Mouse (Mus musculus) urinary bladder, postnatal 36 days (tissue): ENCODE measurements around the gene Tbc1d1.
A peak's percentile ranks its signal among the peaks of the same experiment; 100 is the strongest.

Experiments
- DNase-seq, 2 experiments: peaks; one replicate each; pipeline ENCODE4 v3.0.0; 2022; ENCODE audit warnings: low spot score in 2 of 2, mixed read lengths in 1 of 2

The Tbc1d1 gene

DNA sequence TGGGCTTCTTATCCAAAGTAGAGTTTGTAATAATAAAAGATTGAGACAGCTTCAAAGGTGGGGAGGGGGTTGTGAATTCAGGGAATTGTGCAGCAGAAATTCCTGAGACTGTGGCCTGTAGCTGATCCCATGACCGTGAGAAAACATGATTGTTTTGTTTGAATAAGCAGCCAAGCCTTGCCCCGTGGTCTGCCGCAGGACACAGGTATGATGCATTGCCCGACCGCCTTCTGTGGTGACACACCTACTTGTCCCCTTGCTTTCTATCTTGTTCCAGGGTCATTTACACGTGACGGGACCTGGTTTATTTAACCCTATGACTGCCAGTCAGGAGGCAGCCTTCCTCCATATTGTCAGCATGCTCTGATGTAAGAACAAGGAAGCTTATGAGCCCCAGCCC lies 123.6 kb downstream of the Tbc1d1 start:
- no peak for DNase-seq

DNA sequence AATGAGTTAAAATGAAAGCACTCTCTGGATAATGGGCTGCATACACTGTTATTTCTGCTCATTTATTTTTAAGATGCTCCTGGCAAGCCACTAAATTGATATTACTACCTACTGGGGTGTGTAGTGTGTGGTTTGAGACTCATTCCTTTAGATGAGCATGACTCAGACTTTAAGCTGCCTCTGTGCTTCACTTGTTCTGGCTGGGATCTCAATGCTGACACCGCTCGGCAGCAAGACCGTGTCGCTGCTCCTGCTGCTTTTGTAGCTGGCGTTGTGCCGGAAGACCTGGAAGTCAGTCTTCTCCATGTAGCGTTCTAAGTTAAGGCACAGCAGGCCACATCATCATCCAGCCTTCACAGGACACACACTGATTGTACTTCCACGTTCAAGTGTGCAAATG lies 124.1 kb downstream of the Tbc1d1 start:
- DNase-seq, result no peak

DNA sequence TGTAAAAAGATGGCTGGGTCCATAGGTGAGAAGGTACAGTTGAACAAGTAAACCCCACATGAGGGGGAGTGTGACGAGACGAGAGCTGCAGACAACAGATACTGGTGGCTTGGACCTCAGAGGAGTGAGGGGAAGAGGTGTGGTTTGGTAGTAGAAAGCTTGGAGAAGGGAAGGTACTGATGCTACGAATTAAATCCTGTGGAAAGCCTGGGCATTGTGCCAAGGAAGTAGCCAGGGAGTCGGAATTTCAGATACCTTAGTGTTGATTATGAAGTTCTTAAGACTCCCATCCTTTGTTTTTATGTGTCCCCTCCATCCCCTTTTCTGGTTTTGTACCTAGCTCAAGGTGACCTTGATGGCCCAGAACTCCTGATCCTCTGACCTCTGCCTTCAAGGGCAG lies 124.5 kb downstream of the Tbc1d1 start:
- no peak for DNase-seq

DNA sequence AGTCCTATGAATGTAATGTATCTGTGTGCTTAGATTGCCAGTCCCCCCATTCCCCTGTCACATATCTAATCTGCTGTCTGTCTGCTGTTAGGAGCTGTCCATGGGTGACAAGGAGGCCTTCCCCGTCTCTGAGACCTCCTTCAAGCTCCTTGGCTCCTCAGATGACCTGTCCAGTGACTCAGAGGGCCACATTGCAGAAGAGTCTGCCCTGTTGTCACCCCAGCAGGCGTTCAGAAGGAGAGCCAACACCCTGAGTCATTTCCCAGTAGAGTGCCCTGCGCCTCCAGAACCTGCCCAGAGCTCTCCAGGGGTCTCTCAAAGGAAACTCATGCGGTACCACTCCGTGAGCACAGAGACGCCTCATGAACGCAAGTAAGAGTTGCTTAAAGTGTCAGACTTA lies 125.6 kb downstream of the Tbc1d1 start:
- DNase-seq, result no peak

DNA sequence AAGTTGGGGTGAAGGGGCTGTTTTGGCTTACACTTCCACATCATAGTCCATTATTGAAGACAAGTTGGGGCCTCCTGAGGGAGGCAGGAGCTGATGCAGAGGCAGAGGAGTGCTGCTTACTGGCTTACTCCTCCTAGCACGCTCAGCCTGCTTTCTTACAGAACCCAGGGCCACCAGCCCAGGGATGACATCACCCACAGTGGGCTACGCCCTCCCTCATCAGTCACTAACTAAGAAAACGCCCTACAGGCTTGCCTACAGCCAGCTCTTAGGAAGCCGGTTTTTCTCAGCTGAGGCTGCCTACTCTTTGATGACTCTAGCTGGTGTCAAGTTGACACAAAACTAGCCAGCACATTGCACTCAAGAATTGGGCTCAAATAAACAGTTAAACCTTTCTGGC lies 126.5 kb downstream of the Tbc1d1 start:
- no peak for DNase-seq

DNA sequence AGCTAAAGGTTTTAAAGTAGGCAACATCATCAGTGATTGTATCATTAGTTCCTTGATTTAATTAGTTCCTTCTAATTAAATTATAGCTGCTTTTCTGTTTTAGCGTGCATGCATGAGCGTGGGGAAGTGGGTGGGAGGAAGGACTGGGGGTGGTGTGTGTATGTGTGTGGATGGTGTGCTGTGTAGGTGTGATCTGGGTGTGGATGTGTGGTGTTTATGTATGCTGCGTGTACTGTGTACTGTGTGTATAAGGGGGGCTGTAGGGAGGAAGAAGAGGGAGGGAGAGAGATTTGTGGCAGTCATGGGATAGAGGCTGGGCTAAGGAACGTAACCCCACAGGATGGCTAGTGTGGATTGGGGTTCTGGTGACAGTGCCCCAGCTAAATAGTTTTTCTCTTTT lies 129.2 kb downstream of the Tbc1d1 start:
- no peak for DNase-seq

DNA sequence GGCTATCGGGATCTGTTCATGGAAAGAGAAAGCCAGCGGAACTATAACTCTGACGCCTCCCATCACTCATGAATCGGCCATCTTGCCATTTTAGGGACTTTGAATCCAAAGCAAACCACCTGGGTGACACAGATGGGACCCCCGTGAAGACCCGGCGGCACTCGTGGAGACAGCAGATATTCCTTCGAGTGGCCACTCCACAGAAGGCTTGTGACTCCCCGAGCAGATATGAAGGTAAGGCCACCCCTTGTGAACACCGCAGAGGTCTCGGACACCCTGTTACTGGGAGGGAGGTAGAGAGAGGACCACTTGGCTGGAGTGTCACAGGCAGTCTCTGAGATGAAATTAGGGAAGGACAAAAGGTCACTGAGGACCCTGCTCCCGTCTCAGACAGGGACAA lies 129.7 kb downstream of the Tbc1d1 start:
- DNase-seq, result no peak

DNA sequence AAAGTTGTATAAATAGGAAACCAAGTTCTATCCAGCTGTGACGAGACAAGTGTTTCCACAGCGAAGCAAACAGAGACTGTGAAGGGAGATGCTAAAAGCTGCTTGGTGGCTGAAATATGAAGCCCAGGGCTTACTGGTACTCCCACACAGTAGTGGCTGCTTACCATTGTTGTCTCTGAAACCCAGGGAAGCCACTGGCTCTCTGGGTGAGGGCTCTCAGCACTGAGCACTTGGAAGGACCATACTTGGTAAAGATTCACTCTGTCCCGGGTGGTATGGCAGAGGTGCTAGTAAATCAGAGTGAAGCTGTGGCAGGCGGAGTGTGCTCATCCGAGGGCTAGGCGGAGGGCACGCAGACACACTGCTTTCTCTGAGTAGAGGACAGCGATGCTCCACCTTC lies 131.2 kb downstream of the Tbc1d1 start:
- DNase-seq, result no peak

DNA sequence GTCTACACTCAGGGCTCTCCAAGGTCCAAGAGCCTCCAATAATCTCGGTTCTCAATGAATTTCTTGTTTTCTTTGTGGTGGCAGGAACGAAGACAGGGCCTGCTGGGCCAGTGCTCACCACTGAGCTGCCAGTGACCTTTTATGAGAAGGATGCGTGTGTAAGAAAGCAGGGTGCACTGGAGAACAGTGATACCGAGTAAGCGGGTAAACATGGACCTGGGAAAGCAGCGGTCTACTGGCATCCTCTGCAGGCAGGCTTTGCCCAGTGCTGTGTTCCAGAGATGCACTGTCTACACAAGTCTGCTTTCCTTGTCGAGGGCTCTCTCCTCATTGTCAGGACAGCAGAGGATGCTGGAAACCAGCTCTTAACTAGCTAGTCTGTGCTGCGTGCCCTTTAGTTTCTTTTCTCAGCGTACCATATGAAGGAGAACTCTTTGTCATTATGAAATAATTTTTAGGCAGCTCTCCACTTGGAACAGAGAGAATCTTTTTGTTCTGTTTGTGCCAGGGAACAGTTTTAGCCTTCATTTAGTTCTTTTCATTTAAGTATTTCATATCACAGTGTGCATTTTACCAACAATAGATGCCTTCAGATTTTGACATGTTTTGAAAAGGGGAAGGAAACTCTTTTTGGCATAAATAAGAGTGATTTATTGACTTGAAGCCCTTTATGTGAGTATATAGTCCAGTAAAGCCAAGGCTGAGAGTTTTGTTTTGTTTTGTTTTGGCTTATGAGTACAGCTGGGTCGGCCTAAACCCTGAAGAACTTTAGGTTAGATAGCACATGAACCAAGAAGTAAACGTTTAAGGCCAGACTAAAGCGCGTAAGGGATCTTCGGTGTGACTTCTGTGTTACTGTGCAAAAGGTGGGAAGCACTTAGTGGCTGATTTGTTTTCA lies 132.2 kb downstream of the Tbc1d1 start:
- DNase-seq, result no peak

DNA sequence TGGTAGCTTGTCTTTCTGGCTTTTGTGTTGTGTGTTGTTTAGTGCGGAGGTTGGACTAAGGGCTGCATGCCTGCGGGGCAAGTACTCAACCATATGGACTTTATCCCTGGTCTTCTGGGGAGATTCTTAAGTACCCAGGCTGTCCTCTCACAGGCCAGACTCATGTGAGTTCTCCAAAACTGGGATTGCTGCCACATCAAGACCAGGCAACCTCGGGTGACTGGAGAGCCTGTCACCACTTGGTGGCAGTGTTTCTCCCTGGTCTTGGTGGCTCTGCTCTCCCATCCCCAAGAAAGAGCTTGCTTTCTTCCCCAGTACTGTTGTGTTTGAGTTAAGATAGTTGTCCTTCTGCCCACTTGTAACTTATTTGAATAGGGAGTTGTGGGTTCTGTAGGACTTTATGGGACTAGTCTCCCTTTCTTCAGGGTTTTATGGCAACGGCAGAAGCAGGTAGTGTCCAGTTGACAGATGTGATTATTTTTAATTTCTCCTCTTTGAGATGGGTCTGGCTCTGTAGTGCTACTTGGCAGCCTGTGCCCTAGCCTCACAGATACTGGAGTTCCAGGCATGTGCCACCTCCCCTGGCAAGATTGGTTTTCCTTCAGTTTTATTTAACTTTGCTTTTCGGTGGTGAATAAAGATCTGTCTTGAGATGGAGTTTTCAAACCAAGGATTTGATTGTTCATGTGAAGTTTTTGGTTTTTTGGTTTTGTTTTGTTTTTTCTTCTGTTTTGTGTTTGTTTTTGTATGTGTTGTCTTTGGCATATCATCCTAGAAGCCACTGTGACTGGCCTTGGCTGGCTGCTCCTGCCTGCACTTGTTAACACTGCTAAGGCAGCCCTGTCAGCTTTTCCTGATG lies 133.3 kb downstream of the Tbc1d1 start:
- peak; percentile 76 to 88 for DNase-seq

DNA sequence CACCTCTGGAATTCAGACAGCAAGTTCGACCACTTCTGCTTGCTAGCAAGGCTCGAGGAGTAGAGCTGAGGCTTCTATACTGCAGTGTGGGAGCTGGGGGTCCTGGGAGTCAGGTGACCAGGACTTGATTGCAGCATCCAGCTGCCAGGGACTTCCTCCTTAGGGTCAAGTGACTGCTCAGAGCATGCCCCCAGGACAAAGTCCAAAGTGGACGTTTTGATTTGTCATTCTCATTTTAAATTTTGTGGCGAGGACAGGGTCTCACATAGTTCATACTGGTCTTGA lies 133.9 kb downstream of the Tbc1d1 start:
- DNase-seq, result no peak

DNA sequence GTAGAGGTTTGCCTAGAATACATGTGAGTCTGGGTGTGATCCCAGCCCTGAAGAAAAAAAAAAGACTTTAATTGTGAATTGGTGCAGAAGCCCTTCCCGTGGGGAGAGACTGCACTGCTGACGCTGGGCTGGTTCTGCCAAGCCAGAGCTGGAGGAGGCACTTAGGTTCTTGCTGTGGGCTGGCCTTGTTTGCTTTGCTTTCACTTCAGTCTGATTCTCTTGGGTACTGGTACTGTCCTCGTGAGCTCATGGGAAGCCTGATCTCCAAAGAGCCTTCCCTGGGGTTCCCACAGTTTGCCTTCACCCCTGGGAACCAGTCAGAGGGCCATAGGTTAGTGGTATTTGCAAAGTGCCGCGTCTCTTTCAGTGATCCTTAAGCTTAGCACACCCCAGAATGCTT lies 135.6 kb downstream of the Tbc1d1 start:
- no peak for DNase-seq

DNA sequence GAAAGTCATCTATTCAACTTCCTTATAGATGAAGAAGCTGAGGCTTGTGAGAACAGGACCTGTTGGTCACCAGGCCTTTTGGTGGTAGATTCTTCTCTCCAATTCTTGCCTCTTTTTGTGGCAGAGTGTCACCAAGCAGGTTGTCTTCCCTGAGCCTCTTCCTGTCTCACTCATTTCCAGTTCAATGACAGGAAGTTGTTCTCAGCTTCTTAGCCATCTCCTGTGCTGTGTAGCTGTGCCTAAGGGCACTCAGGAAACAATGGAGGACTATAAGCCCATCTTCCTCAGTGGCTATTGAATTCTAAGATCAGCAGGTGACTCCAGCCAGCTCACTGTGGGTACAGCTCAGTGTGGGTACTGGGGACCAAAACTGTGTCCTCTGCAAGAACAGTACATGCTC lies 139.5 kb downstream of the Tbc1d1 start:
- no peak for DNase-seq

DNA sequence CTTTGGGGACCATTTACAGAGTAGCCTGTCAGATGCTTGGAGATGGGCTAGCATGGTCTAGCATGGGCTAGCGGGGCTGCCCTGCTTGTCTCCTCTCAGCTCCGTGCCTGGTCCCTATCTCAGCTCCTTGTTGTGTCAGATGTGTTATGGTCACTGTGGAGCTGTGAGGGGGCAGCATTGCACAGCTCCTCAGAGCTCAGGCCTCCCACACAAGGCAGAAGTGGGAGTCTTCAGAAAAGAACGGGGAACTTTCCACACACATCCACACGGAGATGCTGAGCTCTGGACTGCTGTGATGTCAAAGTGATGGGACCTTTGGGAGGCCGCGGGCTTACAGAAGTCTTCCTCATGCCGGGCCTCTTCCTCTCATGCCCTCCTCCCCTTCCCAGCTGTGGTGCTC lies 140.2 kb downstream of the Tbc1d1 start:
- DNase-seq, result no peak

DNA sequence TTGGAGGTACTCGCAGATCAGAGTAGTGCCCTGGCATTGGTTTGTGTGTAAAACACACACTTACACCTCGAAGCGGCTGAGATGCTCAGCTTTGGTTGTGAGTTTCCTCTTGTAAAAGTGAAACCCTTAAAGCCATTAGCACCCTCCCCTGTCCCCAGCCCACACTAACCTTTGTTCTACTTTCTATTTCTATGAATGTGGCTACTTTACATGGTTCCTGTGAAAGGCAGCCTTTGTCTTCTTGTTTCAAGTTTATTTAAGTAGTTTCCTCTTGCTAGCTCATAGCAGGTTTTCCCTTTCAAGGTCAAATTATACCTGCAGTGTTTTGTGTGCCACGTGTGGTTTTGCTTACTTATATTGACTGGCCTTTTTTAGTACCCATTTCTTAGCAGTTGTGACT lies 141.0 kb downstream of the Tbc1d1 start:
- DNase-seq, result no peak

DNA sequence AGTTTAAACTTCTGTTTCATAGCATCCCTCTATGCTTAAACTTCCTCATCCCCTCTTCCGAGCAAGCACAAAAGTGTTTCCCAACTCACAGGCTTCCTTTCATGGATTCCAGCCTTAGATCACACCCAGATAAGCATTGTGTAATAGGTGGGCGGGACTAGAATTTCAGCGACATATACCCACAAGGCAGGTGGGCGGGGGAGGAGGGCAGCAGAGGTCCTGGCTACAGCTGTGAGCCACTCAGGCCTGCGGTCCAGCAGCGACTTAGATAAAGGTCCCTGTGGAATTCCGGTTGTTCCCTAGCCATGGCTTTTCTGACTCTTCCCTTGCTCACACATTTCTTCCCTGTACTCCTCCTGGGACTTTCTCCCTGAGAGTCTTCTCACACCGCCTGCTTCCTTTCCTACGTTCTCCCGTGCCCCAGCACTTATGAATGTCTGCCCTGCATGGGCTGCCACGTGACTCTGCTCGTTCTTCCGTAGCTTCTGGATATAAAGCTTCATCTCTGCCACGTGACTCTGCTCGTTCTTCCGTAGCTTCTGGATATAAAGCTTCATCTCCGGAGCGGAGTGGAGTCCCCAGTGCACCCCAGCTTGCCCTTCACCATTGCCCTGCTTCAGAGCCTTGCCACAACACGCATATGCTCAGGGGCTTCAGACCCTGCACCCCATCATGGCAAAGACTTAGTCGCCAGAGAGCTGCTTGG lies 142.4 kb downstream of the Tbc1d1 start:
- peak in 1 of 2 experiments; percentile 72 for DNase-seq

DNA sequence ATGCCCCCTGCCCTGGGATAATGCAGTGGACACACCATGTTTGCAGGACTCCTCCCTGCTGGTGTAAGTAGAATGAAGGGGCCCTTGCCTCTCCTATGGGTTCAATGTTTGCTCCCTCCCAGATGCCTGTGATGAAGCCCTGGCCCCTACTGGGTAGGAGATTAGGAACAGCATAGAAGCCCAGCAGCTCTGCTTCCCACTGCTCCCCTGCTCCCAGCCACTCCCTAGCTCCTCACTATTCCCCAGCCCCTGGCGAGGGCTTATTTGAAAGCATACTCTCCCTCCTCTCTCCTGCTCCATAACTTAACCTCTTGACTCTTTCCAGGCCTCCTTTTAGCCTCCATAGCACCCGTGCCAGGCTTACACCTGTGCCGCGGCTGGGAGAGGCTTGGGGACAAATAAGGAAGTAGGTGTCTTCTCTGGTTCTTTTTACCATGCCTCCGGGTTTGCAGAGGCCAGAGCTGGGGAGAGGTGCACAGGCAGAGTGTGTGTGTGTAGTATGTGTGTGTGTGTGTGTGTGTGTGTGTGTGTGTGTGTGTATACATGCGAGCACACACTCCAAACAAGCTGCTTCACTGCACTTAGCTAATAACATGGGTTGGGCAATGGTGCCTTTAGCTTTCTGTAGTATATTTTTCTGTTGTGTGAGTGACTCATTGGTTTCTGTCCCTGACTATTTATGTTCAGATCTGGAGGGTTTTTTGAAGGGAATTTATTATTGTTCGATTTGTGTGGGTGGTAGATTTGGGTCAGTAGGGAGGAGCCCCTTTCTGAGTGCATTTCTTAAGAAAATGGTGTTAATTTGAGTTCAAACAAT lies 143.6 kb downstream of the Tbc1d1 start:
- DNase-seq, result no peak

DNA sequence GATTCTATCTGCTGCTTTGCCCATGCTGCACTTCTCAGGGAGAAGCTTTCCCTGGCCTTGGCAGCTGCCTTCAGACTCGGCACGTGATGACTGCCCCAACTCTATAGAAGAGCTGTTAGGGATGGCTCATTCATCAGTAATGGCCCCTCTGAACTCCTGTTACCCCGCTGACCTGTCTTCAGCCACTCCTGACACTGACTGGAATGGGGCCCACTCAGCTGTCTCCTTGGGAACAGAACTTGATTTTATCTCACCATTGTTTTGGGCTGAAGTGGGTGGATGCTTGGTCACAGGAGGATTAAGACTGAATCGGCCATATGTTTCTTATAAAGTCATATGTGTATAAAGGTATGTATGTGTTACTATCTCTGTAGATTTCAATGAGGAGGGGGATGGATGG lies 145.1 kb downstream of the Tbc1d1 start:
- no peak for DNase-seq

DNA sequence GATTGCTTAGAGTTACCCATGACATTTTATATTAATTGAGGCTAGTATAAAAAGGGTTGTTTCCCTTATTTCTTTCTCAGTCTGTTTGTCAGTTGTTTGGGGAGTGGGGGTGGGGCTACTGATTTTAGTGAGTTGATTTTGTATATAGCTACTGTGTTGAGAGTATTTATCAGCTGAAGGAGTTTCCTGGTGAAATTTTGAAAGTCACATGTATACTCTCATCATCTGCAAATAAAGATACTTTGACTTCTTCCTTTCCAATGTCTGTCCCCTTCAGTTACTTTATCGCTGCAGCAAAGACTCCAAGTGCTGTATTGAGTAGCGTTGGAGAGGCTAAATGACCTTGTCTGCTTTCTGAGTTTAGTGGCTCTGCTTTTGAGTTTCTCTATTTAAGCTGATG lies 151.2 kb downstream of the Tbc1d1 start:
- no peak for DNase-seq

DNA sequence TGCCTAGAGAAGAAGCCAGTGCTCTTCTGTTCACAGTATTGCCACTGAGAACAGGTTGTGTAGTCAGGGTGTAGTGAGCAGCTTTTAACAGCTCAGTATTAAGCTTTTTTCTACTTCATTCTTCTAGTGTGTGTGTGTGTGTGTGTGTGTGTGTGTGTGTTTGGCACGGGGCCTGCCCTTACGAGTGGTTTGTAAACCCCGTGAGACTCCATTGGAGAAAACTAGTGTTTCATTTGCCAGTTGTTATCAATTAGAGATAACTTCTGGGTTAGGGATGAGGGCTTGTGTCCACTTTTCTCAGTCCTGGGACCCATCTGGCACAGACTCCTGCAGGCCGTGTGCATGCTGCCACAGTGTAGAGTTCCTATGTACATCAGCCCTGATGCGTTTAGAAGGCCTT lies 156.2 kb downstream of the Tbc1d1 start:
- DNase-seq, result no peak

DNA sequence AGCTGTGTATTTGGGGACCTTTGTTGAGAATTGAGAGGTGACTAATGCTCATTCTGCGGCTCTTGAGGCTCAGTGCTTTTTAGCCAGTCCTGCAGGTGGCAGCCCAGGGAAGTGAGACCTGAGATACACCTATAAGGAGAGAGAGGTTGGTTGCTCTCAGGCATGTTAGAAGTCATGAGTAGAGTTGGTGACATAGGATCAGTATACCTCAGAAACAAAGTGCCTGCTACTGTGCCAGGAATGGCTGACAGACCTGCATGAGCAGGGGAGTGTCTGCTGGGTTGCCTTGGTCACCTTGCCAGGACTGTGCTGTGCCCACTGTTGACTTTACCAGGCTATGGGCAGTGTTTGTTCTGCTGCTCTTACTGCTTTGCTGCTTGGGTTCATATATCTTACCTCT lies 157.4 kb downstream of the Tbc1d1 start:
- no peak for DNase-seq
